Mouse (Mus musculus) macrophage (primary cell): ENCODE measurements around the gene Zfp827. TPM values are rescaled to one million over a fixed set of nuclear protein-coding genes. Genes with fewer than 3 reads are reported as not detected.

Experiments used
- H3K27ac ChIP-seq: fragments of 350-480 bp; formaldehyde crosslinking; 2 replicates; pipeline ENCODE4 v1.9.0; 2021
- H3K36me3 ChIP-seq: fragments of 350-480 bp; formaldehyde crosslinking; 2 replicates; pipeline ENCODE4 v1.9.0; 2021; ENCODE audit errors: inconsistent target
- H3K4me3 ChIP-seq: fragments of 350-480 bp; formaldehyde crosslinking; 2 replicates; pipeline ENCODE4 v1.9.0; 2021; ENCODE audit errors: inconsistent target
- H3K79me2 ChIP-seq: fragments of 350-480 bp; formaldehyde crosslinking; 2 replicates; pipeline ENCODE4 v1.9.0; 2021; ENCODE audit errors: inconsistent target
- WGBS: methylation state at CpG from one replicate; pipeline ENCODE4 v1.1.7; 2026; ENCODE audit warnings: inconsistent platforms; ENCODE audit not compliant: missing documents; 5-methylcytosine and 5-hydroxymethylcytosine counted together
- polyA plus RNA-seq: library from polyadenylated mRNA; stranded (reverse); fragments of 250-400 nt; gene quantifications from 3 replicates; pipeline ENCODE4 v1.2.4, GENCODE M21; 2018; ENCODE audit warnings: inconsistent platforms

Gene Zfp827
- polyA plus RNA-seq, 1 experiment from 2014 or later, result 0.60 TPM

GRCm38 (mm10) chr8:79224363-79224762, 196.1 kb downstream of the Zfp827 start:
- no peak overlapping the region for H3K27ac ChIP-seq
- no peaks in the 10 kb centered on the region; the same call in 1 of the 2 replicates for H3K79me2 ChIP-seq
- 96% methylated on average over 9 of the region's 9 CpGs for WGBS

GRCm38 (mm10) chr8:79225586-79225985, 197.3 kb downstream of the Zfp827 start:
- peak overlapping the region; percentile 93 for H3K27ac ChIP-seq
- H3K79me2 ChIP-seq, result no peaks in the 10 kb centered on the region; the same call in 1 of the 2 replicates
- peak overlapping the region; percentile 28 for H3K4me3 ChIP-seq
- 5% methylated on average over 7 of the region's 7 CpGs for WGBS
- peaks cover 29% of the 10 kb centered on the region for H3K36me3 ChIP-seq

More at GRCm38 (mm10) chr8:79224363-79224762, 196.1 kb downstream of the Zfp827 start:
- Histone ChIP-seq H3K4me3 (no peak overlapping the region), H3K36me3 (peaks cover 17% of the 10 kb centered on the region)

- peak overlapping the region; percentile 93 for H3K27ac ChIP-seq
- H3K79me2 ChIP-seq, result no peaks in the 10 kb centered on the region; the same call in 1 of the 2 replicates
- H3K36me3 ChIP-seq, result peaks cover 34% of the 10 kb centered on the region
- H3K4me3 ChIP-seq, result peak overlapping the region; percentile 28
- WGBS, result 28% methylated on average over 3 of the region's 3 CpGs
These were observed 197.8 kb downstream of the Zfp827 start for GRCm38 (mm10) chr8:79226046-79226445.

GRCm38 (mm10) chr8:79227194-79227593, 199.0 kb downstream of the Zfp827 start:
- Histone ChIP-seq H3K27ac (no peak overlapping the region), H3K36me3 (peaks cover 35% of the 10 kb centered on the region), H3K4me3 (no peak overlapping the region), H3K79me2 (no peaks in the 10 kb centered on the region; the same call in 1 of the 2 replicates)
- 86% methylated on average over 4 of the region's 4 CpGs for WGBS

- no peak overlapping the region for H3K27ac ChIP-seq
- 79% methylated on average over 3 of the region's 3 CpGs for WGBS
- no peak overlapping the region for H3K4me3 ChIP-seq
- peaks cover 35% of the 10 kb centered on the region for H3K36me3 ChIP-seq
- no peaks in the 10 kb centered on the region; the same call in 1 of the 2 replicates for H3K79me2 ChIP-seq
These were observed 199.7 kb downstream of the Zfp827 start for GRCm38 (mm10) chr8:79227916-79228315.

- WGBS, result 95% methylated on average over 8 of the region's 8 CpGs
- no peaks in the 10 kb centered on the region; the same call in 1 of the 2 replicates for H3K79me2 ChIP-seq
- no peak overlapping the region for H3K27ac ChIP-seq
- H3K4me3 ChIP-seq, result no peak overlapping the region
- H3K36me3 ChIP-seq, result peaks cover 35% of the 10 kb centered on the region
These were observed 201.1 kb downstream of the Zfp827 start for GRCm38 (mm10) chr8:79229266-79229888.

GRCm38 (mm10) chr8:79239320-79239719, 211.1 kb downstream of the Zfp827 start:
- Histone ChIP-seq H3K27ac (no peak overlapping the region), H3K4me3 (no peak overlapping the region), H3K79me2 (no peaks in the 10 kb centered on the region), H3K36me3 (no peaks in the 10 kb centered on the region)
- WGBS, result 11% methylated on average over 3 of the region's 3 CpGs

GRCm38 (mm10) chr8:79239996-79240395, 211.8 kb downstream of the Zfp827 start:
- Histone ChIP-seq H3K36me3 (no peaks in the 10 kb centered on the region), H3K27ac (no peak overlapping the region), H3K4me3 (no peak overlapping the region), H3K79me2 (no peaks in the 10 kb centered on the region)
- WGBS, result 93% methylated on average over 7 of the region's 7 CpGs

Other genes with a start within 250 kb of the Zfp827 start
- gene Lsm6, start 207.3 kb upstream of the Zfp827 start, polyA plus RNA-seq, result 17.4 to 37.0 TPM (median 33.4 TPM) in 3 replicates
- not detected in 3 replicates for gene 1700011L22Rik, start 220.1 kb downstream of the Zfp827 start, polyA plus RNA-seq